Mouse (Mus musculus) kidney, adult 2 months (tissue): ENCODE data around the gene Bin2.

ENCODE experiments used
- CTCF ChIP-seq: fragments of 200-500 bp; conservative IDR thresholded peaks from 2 replicates; pipeline ENCODE4 v1.5.1; 2011; ENCODE audit warnings: low read depth, mild to moderate bottlenecking, control low read depth, low read length, moderate library complexity, mixed read lengths; ENCODE audit not compliant: insufficient read depth, insufficient read length
- POLR2A ChIP-seq: fragments of 200-500 bp; IDR thresholded peaks from one replicate; pipeline ENCODE4 v1.6.1; 2011; ENCODE audit warnings: low read depth, low read length, control low read depth

DNA sequence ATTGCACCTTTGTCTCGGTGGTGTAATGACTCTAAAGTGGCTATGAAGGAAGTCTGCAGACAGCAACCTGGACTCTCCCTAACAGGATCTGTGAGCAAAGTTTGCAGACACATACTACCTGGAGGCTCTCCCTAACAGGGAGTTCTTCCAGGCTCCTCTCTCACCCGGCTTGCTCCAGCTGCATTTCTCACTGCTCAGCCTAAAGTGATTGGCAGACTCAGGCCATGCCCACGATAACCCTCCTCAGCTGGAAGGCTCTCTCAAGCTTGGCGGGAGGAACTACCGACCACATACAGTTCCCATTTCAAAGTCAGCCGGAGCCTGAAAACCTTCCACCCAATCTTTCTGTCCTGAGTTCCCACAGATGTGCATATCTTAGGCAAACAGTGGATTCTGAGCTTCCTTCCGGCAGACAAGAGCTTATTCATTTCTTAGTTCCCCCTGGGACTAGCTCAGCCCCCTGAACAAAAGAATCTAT, 3.1 kb downstream of the Bin2 start:
- no peak for TF ChIP-seq CTCF
- no peak for TF ChIP-seq POLR2A
